ENCODE assay signal across 8 mouse cellular contexts in the genomic region with DNA sequence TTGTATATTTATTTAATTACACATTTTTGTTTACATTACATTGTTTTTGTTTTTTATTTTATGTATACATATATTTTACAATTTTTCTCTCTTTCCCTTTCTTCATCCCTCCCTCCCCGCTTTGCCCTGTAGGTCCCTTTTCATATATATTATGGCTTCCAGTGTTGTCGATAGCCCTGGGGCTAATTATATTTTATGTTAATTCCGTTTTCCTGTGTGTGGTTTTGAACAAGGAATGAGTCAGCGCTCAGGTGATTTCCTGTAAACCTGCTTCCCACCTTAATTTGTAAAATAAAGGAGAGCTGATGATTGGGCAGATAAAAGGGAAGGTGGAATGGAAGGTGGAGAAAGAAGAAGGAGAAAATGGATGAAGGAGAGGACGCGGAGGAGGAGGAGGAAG. TPM values are rescaled to one million over a fixed set of nuclear protein-coding genes. Genes with fewer than 3 reads are reported as not detected.
DNase-seq lines count a peak whose midpoint lies in the region; ATAC-seq and TF ChIP-seq lines count a peak whose summit lies in the region.

Gene Nfu1, plus strand, starts transcription at position 350 of the 400 bp plus-strand sequence.

- no peaks in the 10 kb centered on the region for H3K9me3 ChIP-seq in limb, embryonic 10.5 days (replicated peaks)
- H3K9me3 ChIP-seq in neural tube, embryonic 15.5 days (replicated peaks), result no peaks in the 10 kb centered on the region

- no peak for TF ChIP-seq POLR2A in thymus, adult 2 months (IDR thresholded peaks at IDR 0.05; ENCODE audit: control insufficient read depth, extremely low read depth, insufficient read depth, low read length, poor library complexity)
- TF ChIP-seq POLR2A in embryonic fibroblast, embryonic 13.5 days (IDR thresholded peaks at IDR 0.05; ENCODE audit: low read depth, low read length), result no peak

- no peak for TF ChIP-seq CTCF in thymus, adult 2 months (IDR thresholded peaks at IDR 0.05; ENCODE audit: borderline replicate concordance, control insufficient read depth, extremely low read depth, insufficient read depth, low read length, poor library complexity)
- no peak for TF ChIP-seq CTCF in embryonic fibroblast, embryonic 13.5 days (IDR thresholded peaks at IDR 0.05; ENCODE audit: borderline replicate concordance, insufficient read depth, low read length)

- DNase-seq in thymus, adult 2 months, result no peak
- no peak for DNase-seq in thymus, postnatal 4 days
- DNase-seq in heart, postnatal 10 days, result no peak
- DNase-seq in limb, embryonic 10.5 days (ENCODE audit: low spot score), result no peak
- no peak for DNase-seq in right cerebral cortex, adult 2 months (ENCODE audit: low spot score in 2 of 2)
- DNase-seq in spleen, adult 18-20 months, result no peak

- intact Hi-C loops in heart, postnatal 10 days (cut with DNase I), result no loop called here

- peaks cover 4% of the 10 kb centered on the region for H3K4me1 ChIP-seq in thymus, adult 2 months (replicated peaks; ENCODE audit: control insufficient read depth, insufficient read depth, low read length)
- H3K4me1 ChIP-seq in embryonic fibroblast, embryonic 13.5 days (ENCODE audit: control insufficient read depth, insufficient read depth, low read length), result peaks cover 11% of the 10 kb centered on the region
- H3K4me1 ChIP-seq in limb, embryonic 10.5 days, result peaks cover 13% of the 10 kb centered on the region
- H3K4me1 ChIP-seq in neural tube, embryonic 15.5 days, result peaks cover 25% of the 10 kb centered on the region

- peak within 1 kb of the TSS; percentile 31 for H3K27ac ChIP-seq in thymus, adult 2 months (ENCODE audit: control insufficient read depth, insufficient read depth, low read length)
- H3K27ac ChIP-seq in embryonic fibroblast, embryonic 13.5 days (ENCODE audit: insufficient read depth, low read length), result peak within 1 kb of the TSS; percentile 38
- peak within 1 kb of the TSS; percentile 95 for H3K27ac ChIP-seq in limb, embryonic 10.5 days
- peak within 1 kb of the TSS; percentile 89 for H3K27ac ChIP-seq in neural tube, embryonic 15.5 days (replicated peaks)

- ATAC-seq in neural tube, embryonic 15.5 days (ENCODE audit: low FRiP score), result no peak

- peak within 1 kb of the TSS; percentile 73 for H3K4me3 ChIP-seq in thymus, adult 2 months (ENCODE audit: control insufficient read depth, insufficient read depth, low read length)
- peak within 1 kb of the TSS; percentile 94 for H3K4me3 ChIP-seq in embryonic fibroblast, embryonic 13.5 days (ENCODE audit: insufficient read depth, low read length)
- H3K4me3 ChIP-seq in limb, embryonic 10.5 days, result peak within 1 kb of the TSS; percentile 93
- H3K4me3 ChIP-seq in neural tube, embryonic 15.5 days (replicated peaks), result peak within 1 kb of the TSS; percentile 81

- no peaks in the 10 kb centered on the region for H3K27me3 ChIP-seq in thymus, adult 2 months (ENCODE audit: control insufficient read depth, insufficient read depth, low read length)
- no peaks in the 10 kb centered on the region for H3K27me3 ChIP-seq in limb, embryonic 10.5 days (ENCODE audit: low read depth, poor library complexity, severe bottlenecking)
- no peaks in the 10 kb centered on the region for H3K27me3 ChIP-seq in neural tube, embryonic 15.5 days (replicated peaks)

- peak within 1 kb of the TSS; percentile 99 for H3K9ac ChIP-seq in neural tube, embryonic 15.5 days (replicated peaks)

- H3K36me3 ChIP-seq in thymus, adult 2 months (ENCODE audit: control insufficient read depth, insufficient read depth, low read length), result no peaks in the 10 kb centered on the region
- H3K36me3 ChIP-seq in limb, embryonic 10.5 days, result peaks cover 11% of the 10 kb centered on the region
- H3K36me3 ChIP-seq in neural tube, embryonic 15.5 days, result no peaks in the 10 kb centered on the region

- peak within 1 kb of the TSS; percentile 62 for H3K4me2 ChIP-seq in neural tube, embryonic 15.5 days

- 28% methylated on average over 6 of the region's 6 CpGs for WGBS in thymus, adult 2 months
- WGBS in limb, embryonic 10.5 days, result 77% methylated on average over 6 of the region's 6 CpGs
- WGBS in neural tube, embryonic 15.5 days, result 79% methylated on average over 6 of the region's 6 CpGs

RNA-seq across cellular contexts. Expression of gene Nfu1, which starts in this region (rescaled TPM):
- 94.7 and 100 TPM in 2 replicates for polyA plus RNA-seq in thymus, adult 2 months (2012; rRNA removed)
- 86.6 and 98.7 TPM in 2 replicates for polyA plus RNA-seq in embryonic fibroblast, embryonic 13.5 days (2011; ENCODE audit: insufficient read length, low read depth, missing spikeins)
- 10 to 100 TPM; 72.8 to 77.8 TPM for total RNA-seq in heart, postnatal 10 days (2021)
- 85.6 and 89.4 TPM in 2 replicates for polyA plus RNA-seq in limb, embryonic 10.5 days (2016; fragmentation: Nextera tagmentation; extraction: Ambion mirVana)
- polyA plus RNA-seq in neural tube, embryonic 15.5 days (2015; fragmentation: Nextera tagmentation; extraction: Ambion mirVana), result 153 and 155 TPM in 2 replicates

Comparison
In these comparisons a context has a peak if more than half of its experiments do, and no peak if none do; other contexts are left out.
1. H3K27ac ChIP-seq: peak in every context shown above with its lines; median percentile 95 in limb, embryonic 10.5 days; 89 in neural tube, embryonic 15.5 days; 38 in embryonic fibroblast, embryonic 13.5 days; 31 in thymus, adult 2 months.